Comparison of ENCODE assay signal across 20 mouse cellular contexts in the genomic region with DNA sequence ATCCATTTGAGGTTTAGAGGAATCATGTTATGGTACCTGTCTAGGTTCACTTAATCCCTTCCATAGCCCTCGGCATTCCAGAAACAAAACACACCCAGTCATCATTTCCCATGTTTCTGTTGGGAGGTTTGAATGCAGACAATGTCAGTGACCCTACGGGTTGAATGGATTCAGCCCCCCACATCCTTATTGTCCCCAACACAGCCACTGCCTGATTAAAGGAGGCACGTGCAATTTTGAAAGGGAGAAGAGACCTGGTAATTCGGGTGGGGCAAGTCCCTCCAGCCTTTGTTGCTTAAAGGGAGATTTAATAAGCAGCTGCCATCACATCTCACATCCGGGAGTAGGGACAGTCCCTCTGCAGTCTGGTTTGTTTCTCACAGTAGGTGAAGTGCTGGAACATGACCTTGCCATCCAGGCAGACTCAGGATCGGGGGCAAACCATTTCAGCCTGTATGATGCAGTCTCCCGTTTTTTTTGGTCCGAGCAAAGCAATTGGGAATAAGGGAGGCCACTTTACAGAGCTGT. TPM values are rescaled to one million over a fixed set of nuclear protein-coding genes. Genes with fewer than 3 reads are reported as not detected.
DNase-seq lines count a peak whose midpoint lies in the region; ATAC-seq and TF ChIP-seq lines count a peak whose summit lies in the region.
"Had no signal": no experiment of that assay in that cellular context is flagged by ENCODE, and none has a peak within 500 bp of the region (broad histone marks: within the 10 kb centered on the region; RNA-seq: fewer than 3 reads in every experiment).

No protein-coding gene starts in this region.

- 50% methylated on average over 8 of the region's 8 CpGs for WGBS in midbrain, embryonic 16.5 days
- WGBS in midbrain, postnatal 0 days, result 59% methylated on average over 8 of the region's 8 CpGs

- 0 out of 2 replicates have a peak overlapping the region, but pooled peaks have one; percentile 77 for H3K27ac ChIP-seq in midbrain, embryonic 16.5 days (ENCODE audit: low read length)
- H3K27ac ChIP-seq in midbrain, postnatal 0 days (ENCODE audit: low read depth, low read length), result no peak overlapping the region
- H3K27ac ChIP-seq: embryonic facial prominence, embryonic 10.5 days; forebrain, embryonic 13.5 days; heart, embryonic 13.5 days; intestine, embryonic 15.5 days had no signal

- H3K4me3 ChIP-seq in midbrain, embryonic 16.5 days (ENCODE audit: low read depth, low read length), result no peak overlapping the region
- H3K4me3 ChIP-seq in midbrain, postnatal 0 days (ENCODE audit: low read depth, low read length), result no peak overlapping the region
- H3K4me3 ChIP-seq: embryonic facial prominence, embryonic 10.5 days; forebrain, embryonic 13.5 days; heart, embryonic 13.5 days; intestine, embryonic 15.5 days had no signal

- H3K9me3 ChIP-seq in midbrain, embryonic 16.5 days (replicated peaks; ENCODE audit: control insufficient read depth, low read length, poor library complexity, severe bottlenecking), result no peaks in the 10 kb centered on the region
- no peaks in the 10 kb centered on the region for H3K9me3 ChIP-seq in midbrain, postnatal 0 days (ENCODE audit: low read length)
- H3K9me3 ChIP-seq: embryonic facial prominence, embryonic 10.5 days; G1E; heart, embryonic 13.5 days; intestine, embryonic 15.5 days had no signal

- no peak overlapping the region for H3K9ac ChIP-seq in midbrain, embryonic 16.5 days (ENCODE audit: low read depth, low read length)
- no peak overlapping the region for H3K9ac ChIP-seq in midbrain, postnatal 0 days (replicated peaks; ENCODE audit: low read length, poor library complexity, severe bottlenecking)
- H3K9ac ChIP-seq: forebrain, embryonic 13.5 days; heart, embryonic 13.5 days; intestine, embryonic 15.5 days had no signal

- H3K36me3 ChIP-seq in midbrain, embryonic 16.5 days (ENCODE audit: control insufficient read depth, insufficient read depth, low read length), result no peaks in the 10 kb centered on the region
- H3K36me3 ChIP-seq in midbrain, postnatal 0 days (ENCODE audit: insufficient read depth, low read length), result no peaks in the 10 kb centered on the region
- H3K36me3 ChIP-seq: embryonic facial prominence, embryonic 10.5 days; G1E; heart, embryonic 13.5 days; intestine, embryonic 15.5 days had no signal

- no peak for TF ChIP-seq CTCF in midbrain, postnatal 0 days (IDR thresholded peaks at IDR 0.05)

- no peaks in the 10 kb centered on the region for H3K27me3 ChIP-seq in midbrain, embryonic 16.5 days (ENCODE audit: control insufficient read depth, insufficient read depth, low read depth, low read length)
- no peaks in the 10 kb centered on the region for H3K27me3 ChIP-seq in midbrain, postnatal 0 days (ENCODE audit: insufficient read depth, low read length)
- H3K27me3 ChIP-seq: forebrain, embryonic 13.5 days; heart, embryonic 13.5 days; intestine, embryonic 15.5 days had no signal

- H3K4me1 ChIP-seq in midbrain, embryonic 16.5 days (ENCODE audit: control insufficient read depth, insufficient read depth, low read length), result peaks cover 9% of the 10 kb centered on the region
- peaks cover 4% of the 10 kb centered on the region; the same call in 1 of the 2 replicates for H3K4me1 ChIP-seq in midbrain, postnatal 0 days (ENCODE audit: insufficient read depth, low read length)
- H3K4me1 ChIP-seq: heart, embryonic 13.5 days had no signal

- ATAC-seq in midbrain, embryonic 16.5 days, result no peak
- ATAC-seq in midbrain, postnatal 0 days (ENCODE audit: low FRiP score), result no peak
- peak; percentile 97 for ATAC-seq in CD4-positive, CD25-positive, alpha-beta regulatory T cell, adult 4 months

- DNase-seq in midbrain, postnatal 0 days (ENCODE audit: low spot score), result no peak
- DNase-seq in induced T-regulatory cell, adult 2 months (ENCODE audit: low read depth), result peak; percentile 84
- no peak for DNase-seq in ovary, postnatal 36 days (ENCODE audit: low spot score)
- no peak for DNase-seq in spleen, postnatal 4 days (ENCODE audit: low spot score in 2 of 2)
- no peak for DNase-seq in embryo, embryonic 11 days
- DNase-seq: B cell, adult 2 months; cerebellum, adult 18-20 months; cerebellum, adult 9-11 months; cerebellum, postnatal 36 days; gastrocnemius, postnatal 36 days; heart, adult 11 months; heart, postnatal 36 days had no signal

- H3K4me2 ChIP-seq in midbrain, embryonic 16.5 days (ENCODE audit: low read length), result no peak overlapping the region
- no peak overlapping the region for H3K4me2 ChIP-seq in midbrain, postnatal 0 days (ENCODE audit: low read depth, low read length, poor library complexity, severe bottlenecking)
- H3K4me2 ChIP-seq: forebrain, embryonic 13.5 days; heart, embryonic 13.5 days; intestine, embryonic 15.5 days had no signal

RNA-seq across cellular contexts. Expression of gene Mchr1, which starts 18.9 kb away (rescaled TPM):
- 6.7 and 8.7 TPM in 2 replicates for polyA plus RNA-seq in midbrain, embryonic 16.5 days (2015; fragmentation: Nextera tagmentation; extraction: Ambion mirVana)
- total RNA-seq in midbrain, postnatal 0 days (2014; rRNA removed), result 11.2 and 17.2 TPM in 2 replicates
- polyA plus RNA-seq in midbrain, postnatal 0 days (2015; fragmentation: Nextera tagmentation; extraction: Ambion mirVana), result 9.3 and 12.4 TPM in 2 replicates
- polyA plus RNA-seq in CD4-positive, CD25-positive, alpha-beta regulatory T cell, adult 4 months (2017; shearing (Covaris generic)), result not detected
- total RNA-seq: heart, postnatal 36 days had no signal
- polyA plus RNA-seq: G1E; heart, postnatal 0 days had no signal
